Mouse (Mus musculus): ENCODE measurements at regions not wholly inside any gene's neighbourhood (a gene's known extent, or its start where the extent isn't known, plus 50 kb on each side); places are given as distances from the start of the nearest gene placed in this dataset.

- intact Hi-C loops (cut with DNase I), result loop anchor here (5.0 to 10.0 kb wide), 2 partner anchors 387 to 1425 kb away; no protein-coding TSS in a partner anchor
Observed at GRCm38 (mm10) chr13:115287371-115287770, 185.6 kb upstream of the Itga1 start.

GRCm38 (mm10) chr13:115266164-115266563 is 164.4 kb upstream of the Itga1 start:
- intact Hi-C loops (cut with DNase I), result no loop called here

DNA sequence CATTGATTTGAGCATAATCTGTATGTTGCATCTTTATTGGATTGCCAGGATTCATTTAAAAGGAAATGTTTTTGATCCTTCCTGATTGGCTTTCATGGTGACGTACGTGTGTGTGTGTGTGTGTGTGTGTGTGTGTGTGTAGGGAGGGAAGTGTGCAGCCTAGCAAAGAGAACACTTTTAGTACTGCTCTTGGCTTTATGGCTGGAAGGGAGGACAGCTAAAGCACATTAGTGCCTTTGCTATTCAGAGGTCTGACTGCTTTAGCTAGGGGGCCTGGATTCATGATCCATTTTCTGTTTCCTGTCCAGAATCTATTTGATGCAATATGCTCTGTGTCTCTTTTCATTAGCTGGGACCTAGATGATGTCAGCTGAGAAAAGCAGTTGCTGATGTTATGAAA is 155.6 kb upstream of the Itga1 start:
- intact Hi-C loops (cut with DNase I), result no loop called here

DNA sequence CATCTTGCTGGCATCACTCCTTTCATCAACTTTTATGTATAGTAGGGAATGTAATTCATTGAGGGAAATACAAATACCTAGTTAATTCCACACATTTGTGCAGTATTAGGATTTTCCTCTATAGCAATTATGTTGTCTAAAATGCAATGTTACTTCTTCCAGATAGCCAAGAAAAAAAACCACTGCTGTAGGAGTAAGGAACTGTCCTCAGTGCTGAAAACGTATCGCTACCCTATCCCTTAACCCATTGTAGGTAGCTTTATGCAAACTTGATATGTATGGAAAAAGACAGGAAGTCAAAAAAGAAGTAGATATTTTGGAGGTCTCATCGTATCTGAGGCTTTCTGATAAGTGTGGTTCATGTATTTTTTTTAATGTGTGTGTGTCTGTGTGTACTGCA is 150.8 kb upstream of the Itga1 start:
- intact Hi-C loops (cut with DNase I), result no loop called here

DNA sequence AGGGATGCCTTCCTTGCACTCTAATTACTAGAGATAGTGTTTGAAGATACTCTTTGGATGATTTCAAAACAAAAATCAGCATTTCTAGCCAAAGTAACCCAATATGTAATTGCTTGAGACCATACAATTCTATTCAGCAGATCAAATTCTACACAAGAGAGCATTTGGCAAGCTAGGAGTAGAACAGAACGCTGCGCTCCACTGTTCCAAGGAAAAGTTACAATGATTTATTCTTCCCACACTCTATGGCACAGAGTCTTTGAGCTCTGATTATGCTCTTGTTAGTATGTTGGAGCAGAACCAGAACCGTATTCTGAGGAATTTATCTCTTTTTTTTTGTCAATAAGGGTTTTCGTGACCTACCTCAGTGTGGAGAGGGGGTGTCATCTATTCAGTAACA is 130.2 kb upstream of the Itga1 start:
- intact Hi-C loops (cut with DNase I), result loop anchor here (2.0 kb wide), 1 partner anchor 1483 kb away; no protein-coding TSS in a partner anchor

DNA sequence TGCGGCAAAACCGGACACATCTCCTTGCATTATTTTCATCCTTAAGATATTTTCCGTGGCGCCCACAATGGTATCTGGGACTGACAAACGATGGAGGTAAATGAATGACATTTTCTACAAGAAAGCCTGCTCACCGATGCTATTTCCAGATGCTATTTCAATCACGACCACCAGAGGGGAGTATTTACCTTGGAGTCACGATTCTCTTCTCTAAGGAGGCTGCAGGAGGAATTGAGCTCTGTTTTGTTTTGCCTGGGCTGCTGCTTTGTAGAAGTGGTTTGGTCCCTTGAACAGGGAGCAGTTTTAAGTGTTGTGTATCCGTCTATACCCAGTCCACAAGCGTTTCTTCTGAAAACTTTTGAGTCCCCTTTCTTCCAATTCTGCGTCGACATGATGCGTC is 128.7 kb upstream of the Itga1 start:
- intact Hi-C loops (cut with DNase I), result loop anchor here (2.0 kb wide), 1 partner anchor 1484 kb away; no protein-coding TSS in a partner anchor

- intact Hi-C loops (cut with DNase I), result no loop called here
Observed at GRCm38 (mm10) chr13:115226824-115227223, 125.1 kb upstream of the Itga1 start.

DNA sequence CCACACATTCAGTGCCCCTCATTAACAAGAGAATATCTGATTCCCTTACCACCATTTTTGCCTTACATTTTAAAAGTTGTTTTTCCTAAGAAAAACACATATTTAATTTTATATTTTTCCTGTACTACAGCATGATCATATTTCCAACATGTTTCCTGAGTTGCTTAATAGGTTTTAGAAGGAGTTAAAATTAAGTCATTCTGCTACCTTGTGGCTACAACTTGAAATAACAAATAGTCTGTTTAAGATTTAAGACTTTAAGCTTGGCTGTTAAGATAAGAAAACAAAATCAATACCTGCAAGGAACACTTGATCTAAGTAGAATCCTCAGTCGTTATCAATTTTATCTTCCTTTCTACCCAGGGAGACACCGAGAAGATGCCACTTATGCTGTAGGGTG is 117.9 kb upstream of the Itga1 start:
- intact Hi-C loops (cut with DNase I), result loop anchor here (5.0 kb wide), 2 partner anchors 117 to 232 kb away; partner anchors contain the start of genes Gm49395 and Itga1

- intact Hi-C loops (cut with DNase I), result no loop called here
Observed at GRCm38 (mm10) chr13:115211285-115211684, 109.5 kb upstream of the Itga1 start.

DNA sequence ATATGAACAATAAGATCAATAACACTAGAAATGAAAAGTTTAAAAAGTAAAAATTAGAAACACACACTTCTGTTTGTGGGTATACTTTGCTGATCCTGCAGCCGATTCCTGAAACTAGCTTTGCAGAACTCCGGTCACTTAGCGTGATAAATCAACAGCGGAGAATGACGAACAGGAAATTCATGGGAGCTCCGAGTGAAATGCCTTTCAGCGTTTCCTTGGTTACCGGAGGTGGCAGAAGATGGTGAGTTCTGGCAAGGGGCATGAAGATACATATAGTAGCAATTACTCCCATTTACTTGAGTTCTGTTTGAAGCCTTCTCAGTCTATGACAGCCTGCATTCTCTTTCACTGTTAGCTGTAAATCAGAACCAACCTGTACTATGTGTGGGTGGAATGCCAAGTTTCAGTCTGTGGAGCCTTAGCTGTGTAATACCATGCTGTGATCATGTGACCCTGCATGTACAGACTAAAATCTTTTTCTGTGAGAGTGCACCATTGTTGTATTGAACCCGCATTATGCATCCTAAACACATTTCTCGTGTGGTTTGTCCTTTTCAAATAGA is 109.0 kb upstream of the Itga1 start:
- intact Hi-C loops (cut with DNase I), result no loop called here

DNA sequence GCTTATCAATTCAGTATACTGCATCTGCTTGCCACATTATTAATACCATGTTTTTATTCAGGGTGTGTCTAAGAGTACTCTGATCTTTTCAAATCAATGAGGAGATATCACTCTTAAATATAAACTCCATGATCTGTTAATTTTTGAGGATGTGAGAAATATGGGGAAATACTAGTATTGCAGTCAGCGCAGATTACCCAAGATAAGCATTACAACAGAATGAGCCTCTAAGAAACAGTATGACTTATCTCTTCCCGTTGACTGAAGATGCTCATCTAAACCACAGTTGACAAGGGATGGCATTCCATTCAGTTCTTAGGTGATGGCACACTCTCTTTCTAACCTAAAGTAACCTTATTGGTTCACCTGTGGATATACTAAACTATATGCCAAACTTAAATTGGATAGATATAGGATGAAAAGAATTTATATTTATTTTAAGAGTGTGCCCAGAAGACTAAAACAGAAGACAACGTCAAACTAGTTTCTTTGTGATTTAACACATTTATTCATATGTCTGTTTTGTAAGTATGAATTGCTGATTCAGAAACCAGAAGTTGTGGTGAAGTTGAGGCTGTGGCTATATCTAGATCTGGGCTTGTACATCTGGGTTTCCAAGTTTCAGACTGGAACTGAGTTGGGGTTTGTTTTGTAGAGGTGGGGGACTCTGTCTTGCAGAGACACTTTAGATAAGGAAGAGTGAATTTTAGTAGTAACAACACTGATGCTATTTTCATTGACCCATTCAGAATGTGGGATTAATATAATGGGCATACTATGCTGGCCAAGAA is 107.8 kb upstream of the Itga1 start:
- intact Hi-C loops (cut with DNase I), result no loop called here

DNA sequence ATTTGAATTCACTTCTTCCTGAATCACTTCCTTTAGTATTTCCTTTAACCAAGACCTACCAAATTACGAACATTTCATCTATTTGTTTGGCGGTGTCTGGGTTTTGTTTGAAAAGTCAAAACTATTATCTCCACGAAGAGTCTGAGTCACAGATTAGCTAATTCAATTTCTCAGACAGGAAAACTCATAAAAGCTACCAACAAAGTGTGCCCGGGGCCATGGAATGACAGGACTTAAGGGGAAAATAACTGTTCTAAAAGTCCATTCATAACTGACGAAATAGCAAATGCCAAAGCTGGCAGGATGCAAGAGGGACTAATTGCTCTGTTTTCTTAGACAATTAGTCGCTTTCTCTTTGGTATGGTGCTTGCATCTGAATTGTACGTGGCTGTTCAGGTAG is 105.0 kb upstream of the Itga1 start:
- intact Hi-C loops (cut with DNase I), result no loop called here

GRCm38 (mm10) chr13:115199166-115199565 is 97.4 kb upstream of the Itga1 start:
- intact Hi-C loops (cut with DNase I), result no loop called here

DNA sequence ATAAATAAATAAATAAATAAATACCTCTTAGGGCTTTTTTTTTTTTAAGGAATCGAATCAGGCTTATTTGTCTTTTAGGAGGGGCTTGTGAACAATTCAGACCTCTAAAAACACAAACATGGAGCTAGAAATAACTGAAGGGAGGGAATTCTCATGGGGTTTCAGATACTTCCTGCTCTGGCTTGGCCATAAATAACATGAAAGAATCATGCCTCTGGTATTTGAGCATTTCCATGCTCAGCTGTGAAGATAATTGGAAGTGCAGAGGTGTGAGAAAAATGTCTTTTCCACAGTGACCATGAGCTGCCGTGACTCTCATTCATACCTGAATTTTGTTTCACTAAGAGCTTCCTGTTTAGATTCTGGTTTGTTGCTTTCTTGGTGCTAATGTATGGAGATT is 86.3 kb upstream of the Itga1 start:
- intact Hi-C loops (cut with DNase I), result no loop called here

DNA sequence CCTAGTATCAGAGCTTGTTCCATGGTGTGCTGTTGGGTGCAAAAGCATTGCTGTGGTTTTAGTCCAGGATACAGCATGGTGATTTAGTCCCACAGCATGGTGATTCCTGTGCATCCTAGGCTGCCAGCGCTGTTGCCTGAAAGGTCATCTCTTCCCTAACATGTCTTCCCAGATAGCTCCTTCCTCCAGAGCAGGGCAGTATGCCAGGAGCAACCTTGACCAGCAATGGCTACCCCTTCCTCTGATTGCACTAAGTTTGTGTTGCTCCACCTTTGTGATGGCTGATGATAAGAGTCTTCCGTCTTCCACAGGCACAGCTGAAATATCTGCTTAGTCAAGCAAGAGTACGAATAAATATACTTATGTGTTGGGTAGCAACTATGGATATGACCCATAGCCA is 85.6 kb upstream of the Itga1 start:
- intact Hi-C loops (cut with DNase I), result no loop called here

DNA sequence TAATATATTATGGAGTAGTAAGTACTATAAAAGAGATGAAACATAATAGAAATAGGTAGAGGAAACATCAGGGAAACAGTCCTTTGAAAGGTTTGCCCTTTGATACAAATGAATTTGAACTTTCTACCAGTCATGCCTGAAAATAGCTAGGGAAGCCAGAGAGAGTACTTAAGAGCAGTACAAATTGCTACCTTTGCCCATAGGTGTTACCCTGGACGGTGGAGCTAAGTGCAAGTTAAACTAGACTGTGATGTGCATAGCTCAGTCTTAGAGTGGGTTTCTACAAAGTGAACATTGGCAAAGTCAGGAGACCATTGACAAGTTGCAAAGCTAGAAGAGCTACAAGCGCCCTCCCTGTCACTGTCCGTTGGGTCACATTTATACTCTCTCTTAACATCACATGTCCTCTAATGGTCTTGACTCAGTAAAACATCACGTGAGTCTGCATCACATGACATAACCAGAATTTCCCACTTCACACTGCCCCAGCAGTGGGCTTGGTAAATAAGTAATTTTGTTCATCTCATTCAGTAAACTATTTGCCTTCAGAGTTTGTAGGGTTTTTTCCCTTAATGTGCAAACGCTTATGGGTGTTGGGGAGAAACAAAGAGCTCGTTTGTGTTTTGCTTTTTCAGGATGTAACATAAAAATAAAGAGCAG is 80.6 kb upstream of the Itga1 start:
- intact Hi-C loops (cut with DNase I), result no loop called here

DNA sequence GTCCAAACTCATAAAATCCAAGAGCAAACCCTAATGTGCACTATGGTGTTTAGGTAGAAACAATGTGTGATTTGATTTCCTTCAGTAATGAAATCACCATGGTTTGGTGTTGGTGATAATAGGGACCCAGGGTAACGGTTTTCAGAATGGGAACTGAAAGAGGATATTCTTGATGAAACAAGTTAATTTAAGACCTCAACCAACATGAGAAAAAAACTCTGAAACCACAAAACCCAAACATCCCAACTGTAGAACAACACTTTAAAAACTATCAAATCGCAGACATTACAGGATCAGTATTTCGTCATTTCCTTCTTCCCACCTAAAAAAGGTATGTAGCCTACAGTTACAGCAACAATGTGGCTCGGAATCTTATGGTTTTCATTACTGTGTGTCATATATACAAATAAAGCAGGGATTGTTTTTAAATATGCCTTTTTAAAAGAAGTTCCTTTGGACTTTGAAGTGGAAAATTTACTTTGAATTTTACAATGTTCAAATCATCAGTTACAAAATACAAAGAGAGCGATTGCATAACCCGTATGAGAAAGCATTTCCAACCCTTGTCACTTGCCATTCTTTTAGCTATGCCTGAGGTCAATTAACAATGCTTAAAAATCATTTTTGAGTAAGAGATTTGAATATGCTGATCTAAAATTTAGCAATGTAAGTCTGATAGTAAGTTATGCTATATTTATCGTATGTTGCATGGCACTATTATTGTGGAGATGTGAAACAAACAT is 76.6 kb upstream of the Itga1 start:
- intact Hi-C loops (cut with DNase I), result no loop called here

DNA sequence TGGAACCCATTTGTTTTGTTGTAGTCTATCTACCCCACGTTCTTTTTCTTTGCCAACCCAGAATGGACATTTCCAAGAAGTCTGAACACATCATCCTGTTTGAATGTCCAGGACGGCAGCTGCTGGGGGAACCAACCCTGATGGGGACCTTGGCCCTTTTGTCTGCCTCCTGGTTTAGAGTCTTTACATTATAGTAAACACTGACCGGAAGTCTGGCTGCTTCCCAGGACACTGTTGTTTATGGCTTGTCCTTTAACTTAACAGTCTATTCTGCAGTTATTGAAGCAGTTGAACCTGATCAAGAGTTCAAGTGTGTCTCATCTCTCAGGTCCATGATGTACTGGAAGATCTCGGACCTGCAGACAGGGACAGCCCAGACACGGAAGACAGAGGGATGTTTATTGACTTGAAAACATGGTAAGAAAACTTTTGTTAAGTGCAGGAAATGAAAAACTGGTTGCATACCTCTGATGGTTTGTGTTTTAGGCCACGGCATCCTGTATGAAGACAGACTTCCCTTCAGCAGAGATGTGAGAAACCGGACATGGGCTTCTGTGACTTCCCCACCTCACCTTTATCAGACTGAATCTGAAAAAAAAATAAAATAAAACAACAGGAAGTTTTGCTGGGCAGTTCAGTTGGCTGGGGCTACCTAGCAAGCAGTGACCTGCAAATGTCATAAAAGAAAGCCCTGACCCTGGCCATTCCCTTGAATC is 69.7 kb upstream of the Itga1 start:
- intact Hi-C loops (cut with DNase I), result no loop called here

DNA sequence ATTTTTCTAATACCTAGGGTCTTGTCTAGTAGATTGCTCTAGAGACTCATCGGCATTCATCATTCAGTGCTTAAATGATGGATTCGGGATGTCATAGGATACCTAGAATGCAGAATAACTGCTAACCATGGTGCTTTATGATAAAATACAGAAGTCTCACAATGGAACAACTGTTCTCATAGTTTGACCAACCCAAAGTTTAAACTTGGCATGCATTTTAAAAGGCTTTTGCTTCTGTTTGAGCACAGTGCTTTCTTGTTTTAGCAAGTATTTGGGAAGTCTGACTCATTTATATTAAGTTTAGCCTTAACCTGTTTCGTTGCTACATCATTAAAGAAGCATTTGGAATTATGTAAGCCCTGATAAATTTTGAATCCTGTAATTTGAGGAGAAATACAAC is 64.2 kb upstream of the Itga1 start:
- intact Hi-C loops (cut with DNase I), result no loop called here

DNA sequence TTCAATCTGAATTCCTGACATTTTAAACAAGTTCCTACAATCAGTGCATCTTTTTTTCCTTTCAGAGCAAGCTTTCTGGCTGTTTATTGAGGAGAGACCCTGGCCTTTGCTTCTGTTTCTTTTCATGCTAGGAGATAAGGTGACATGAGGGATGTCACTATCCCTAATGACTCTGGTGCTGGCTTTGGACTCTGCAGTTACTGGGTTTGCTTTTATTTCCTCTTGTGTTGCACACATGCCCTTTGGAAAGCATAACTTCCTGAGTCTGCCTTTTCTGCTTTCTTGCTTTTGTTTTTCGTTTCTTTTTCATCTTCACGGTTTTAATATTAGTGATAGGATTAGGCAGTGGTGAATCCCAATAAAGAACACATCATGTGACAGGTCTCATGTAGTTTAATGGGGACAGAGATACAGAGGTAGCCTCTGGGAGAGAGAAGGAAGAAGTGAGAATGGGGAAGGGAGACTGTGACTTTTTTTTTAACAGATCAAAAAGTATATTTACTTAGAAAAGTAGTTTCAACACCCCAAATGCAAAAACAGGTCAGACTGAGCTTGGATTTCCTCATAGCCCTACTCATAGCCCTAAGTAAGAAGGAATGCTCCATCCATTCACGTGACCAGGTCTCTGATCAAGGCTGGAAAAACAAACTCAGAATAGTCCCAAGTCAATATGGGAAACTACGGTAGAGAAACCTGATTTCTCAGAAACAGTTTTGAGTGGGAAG is 61.1 kb upstream of the Itga1 start:
- intact Hi-C loops (cut with DNase I), result no loop called here
